Mouse (Mus musculus): ENCODE results near the gene Sirpa.

DNA sequence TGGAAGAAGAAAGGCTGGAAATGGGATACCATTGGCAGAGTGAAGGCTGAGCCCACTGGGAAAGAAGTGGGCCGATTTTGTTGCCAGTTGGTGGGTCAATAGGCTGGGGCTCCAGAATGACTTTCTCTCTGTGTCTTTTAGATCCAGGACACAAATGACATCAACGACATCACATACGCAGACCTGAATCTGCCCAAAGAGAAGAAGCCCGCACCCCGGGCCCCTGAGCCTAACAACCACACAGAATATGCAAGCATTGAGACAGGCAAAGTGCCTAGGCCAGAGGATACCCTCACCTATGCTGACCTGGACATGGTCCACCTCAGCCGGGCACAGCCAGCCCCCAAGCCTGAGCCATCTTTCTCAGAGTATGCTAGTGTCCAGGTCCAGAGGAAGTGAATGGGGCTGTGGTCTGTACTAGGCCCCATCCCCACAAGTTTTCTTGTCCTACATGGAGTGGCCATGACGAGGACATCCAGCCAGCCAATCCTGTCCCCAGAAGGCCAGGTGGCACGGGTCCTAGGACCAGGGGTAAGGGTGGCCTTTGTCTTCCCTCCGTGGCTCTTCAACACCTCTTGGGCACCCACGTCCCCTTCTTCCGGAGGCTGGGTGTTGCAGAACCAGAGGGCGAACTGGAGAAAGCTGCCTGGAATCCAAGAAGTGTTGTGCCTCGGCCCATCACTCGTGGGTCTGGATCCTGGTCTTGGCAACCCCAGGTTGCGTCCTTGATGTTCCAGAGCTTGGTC lies 37.3 kb downstream of the Sirpa start:
- TF ChIP-seq POLR2A (IDR thresholded peaks at IDR 0.05; ENCODE audit: insufficient read depth, low read depth, low read length) (no peak), CTCF (IDR thresholded peaks at IDR 0.05) (no peak)

All from heart, adult 2 months (tissue).